Mouse (Mus musculus) lung, embryonic 14.5 days (tissue): ENCODE measurements around the gene Mmrn1. TPM values are rescaled to one million over a fixed set of nuclear protein-coding genes. Genes with fewer than 3 reads are reported as not detected.
A peak's percentile ranks its signal among the peaks of the same experiment; 100 is the strongest.
"Not testable (repeated sequence)": the region's sequence is repeated elsewhere in the genome, so short reads cannot be mapped to it uniquely, and the experiment has no call there.

Experiments used
- ATAC-seq: fragments of 200-750 bp; cut with Nextera tagmentation; 2 replicates; pipeline ENCODE4 v1.8.0; 2017; ENCODE audit warnings: mild to moderate bottlenecking, moderate TSS enrichment, moderate library complexity; ENCODE audit not compliant: insufficient read depth
- DNase-seq: peaks from one replicate; pipeline ENCODE4 v3.0.0-alpha.2; 2015
- H3K27ac ChIP-seq: fragments of 300-500 bp; sonication (generic); 2 replicates; pipeline ENCODE4 v1.5.1; 2014; ENCODE audit warnings: low read depth, mild to moderate bottlenecking, moderate library complexity
- H3K27me3 ChIP-seq: fragments of 300-500 bp; sonication (generic); 2 replicates; pipeline ENCODE4 v1.6.1; 2014; ENCODE audit warnings: low read length, control low read depth; ENCODE audit not compliant: insufficient read depth
- H3K36me3 ChIP-seq: fragments of 300-500 bp; sonication (generic); 2 replicates; pipeline ENCODE4 v1.6.1; 2014; ENCODE audit warnings: control low read depth; ENCODE audit not compliant: insufficient read depth
- H3K4me1 ChIP-seq: fragments of 300-500 bp; sonication (generic); 2 replicates; pipeline ENCODE4 v1.6.1; 2014; ENCODE audit warnings: antibody characterized with exemption, control low read depth; ENCODE audit not compliant: insufficient read depth
- H3K4me2 ChIP-seq: fragments of 300-500 bp; sonication (generic); 2 replicates; pipeline ENCODE4 v1.6.1; 2014; ENCODE audit warnings: mild to moderate bottlenecking
- H3K4me3 ChIP-seq: fragments of 300-500 bp; sonication (generic); 2 replicates; pipeline ENCODE4 v1.5.1; 2014; ENCODE audit warnings: low read depth, low read length
- H3K9ac ChIP-seq: fragments of 300-500 bp; sonication (generic); 2 replicates; pipeline ENCODE4 v1.6.1; 2014
- H3K9me3 ChIP-seq: fragments of 300-500 bp; sonication (generic); 2 replicates; pipeline ENCODE4 v1.6.1; 2016; ENCODE audit warnings: low read depth, low read length, control low read depth
- CTCF ChIP-seq: IDR thresholded peaks from 2 replicates; pipeline ENCODE4 v1.5.1; 2016; ENCODE audit warnings: antibody characterized with exemption, low read depth
- WGBS: fragments of 180-500 bp; shearing (Covaris S2); extraction: QIAGEN DNeasy Blood & Tissue Kit; methylation state at CpG from one replicate; pipeline ENCODE4 v1.1.7; 2014; 5-methylcytosine and 5-hydroxymethylcytosine counted together
- polyA plus RNA-seq: library from polyadenylated mRNA; unstranded; fragments of >200 nt; fragmentation: Nextera tagmentation; extraction: Ambion mirVana; gene quantifications from 2 replicates; pipeline ENCODE4 v1.2.1, GENCODE M21; 2014

Gene Mmrn1
- 41.3 and 46.0 TPM in 2 replicates for polyA plus RNA-seq

- not testable (repeated sequence) for DNase-seq, H3K4me3 ChIP-seq, H3K27me3 ChIP-seq, H3K4me2 ChIP-seq, H3K27ac ChIP-seq, H3K9ac ChIP-seq, H3K4me1 ChIP-seq, H3K36me3 ChIP-seq, H3K9me3 ChIP-seq, ATAC-seq
- 92% methylated on average over 20 of the region's 20 CpGs for WGBS
Measured at GRCm38 (mm10) chr6:60924676-60925075, at the start of gene Mmrn1. Mmrn1 (plus strand) TSS chr6:60924976.

GRCm38 (mm10) chr6:60880362-60880761 is 44.4 kb upstream of the Mmrn1 start:
- no peaks in the 10 kb centered on the region for H3K9me3 ChIP-seq
- H3K9ac ChIP-seq, result no peak overlapping the region
- H3K4me3 ChIP-seq, result no peak overlapping the region
- no peak overlapping the region for H3K27ac ChIP-seq
- ATAC-seq, result no peak
- H3K36me3 ChIP-seq, result no peaks in the 10 kb centered on the region
- TF ChIP-seq CTCF, result no peak
- WGBS, result 72% methylated on average over 7 of the region's 7 CpGs
- H3K4me1 ChIP-seq, result no peaks in the 10 kb centered on the region
- no peak overlapping the region for H3K4me2 ChIP-seq
- H3K27me3 ChIP-seq, result no peaks in the 10 kb centered on the region
- no peak for DNase-seq

- H3K4me3 ChIP-seq, result no peak overlapping the region
- no peaks in the 10 kb centered on the region for H3K9me3 ChIP-seq
- no peaks in the 10 kb centered on the region for H3K36me3 ChIP-seq
- WGBS, result 62% methylated on average over 2 of the region's 2 CpGs
- no peak for TF ChIP-seq CTCF
- H3K27ac ChIP-seq, result no peak overlapping the region
- no peak overlapping the region for H3K9ac ChIP-seq
- no peak for ATAC-seq
- H3K4me2 ChIP-seq, result no peak overlapping the region
- no peaks in the 10 kb centered on the region for H3K27me3 ChIP-seq
- H3K4me1 ChIP-seq, result no peaks in the 10 kb centered on the region
- DNase-seq, result no peak
Measured at GRCm38 (mm10) chr6:60881534-60881933, 43.2 kb upstream of the Mmrn1 start.

GRCm38 (mm10) chr6:60907272-60907671 is 17.5 kb upstream of the Mmrn1 start:
- no peak for TF ChIP-seq CTCF
- Histone ChIP-seq H3K27me3 (no peaks in the 10 kb centered on the region), H3K27ac (no peak overlapping the region), H3K9ac (no peak overlapping the region), H3K4me3 (no peak overlapping the region), H3K4me2 (no peak overlapping the region), H3K36me3 (no peaks in the 10 kb centered on the region), H3K4me1 (no peaks in the 10 kb centered on the region), H3K9me3 (no peaks in the 10 kb centered on the region)
- DNase-seq (no peak), ATAC-seq (no peak)
- WGBS, result 74% methylated on average over 2 of the region's 2 CpGs

- no peaks in the 10 kb centered on the region for H3K36me3 ChIP-seq
- no peaks in the 10 kb centered on the region for H3K9me3 ChIP-seq
- DNase-seq, result peak; percentile 65
- TF ChIP-seq CTCF, result peak; percentile 38
- no peaks in the 10 kb centered on the region for H3K27me3 ChIP-seq
- 0 out of 2 replicates have a peak, but pooled peaks have one; percentile 52 for ATAC-seq
- no peaks in the 10 kb centered on the region for H3K4me1 ChIP-seq
- no peak overlapping the region for H3K4me2 ChIP-seq
- H3K27ac ChIP-seq, result no peak overlapping the region
- no peak overlapping the region for H3K4me3 ChIP-seq
- no peak overlapping the region for H3K9ac ChIP-seq
Measured at GRCm38 (mm10) chr6:60931364-60931763, 6.6 kb downstream of the Mmrn1 start.

GRCm38 (mm10) chr6:60934835-60935234 is 10.1 kb downstream of the Mmrn1 start:
- no peak overlapping the region for H3K9ac ChIP-seq
- peak overlapping the region; percentile 13; the same call in 1 of the 2 replicates for H3K27ac ChIP-seq
- H3K36me3 ChIP-seq, result no peaks in the 10 kb centered on the region
- ATAC-seq (peak; percentile 41; the same call in 1 of the 2 replicates), DNase-seq (peak; percentile 52)
- H3K4me3 ChIP-seq, result no peak overlapping the region
- no peak overlapping the region for H3K4me2 ChIP-seq
- H3K27me3 ChIP-seq, result no peaks in the 10 kb centered on the region
- H3K9me3 ChIP-seq, result no peaks in the 10 kb centered on the region
- 32% methylated on average over 4 of the region's 4 CpGs for WGBS
- TF ChIP-seq CTCF, result no peak
- H3K4me1 ChIP-seq, result no peaks in the 10 kb centered on the region

- 41% methylated on average over 4 of the region's 4 CpGs for WGBS
- no peak overlapping the region for H3K9ac ChIP-seq
- DNase-seq (peak; percentile 5), ATAC-seq (peak; percentile 47)
- TF ChIP-seq CTCF, result no peak
- H3K27ac ChIP-seq, result peak overlapping the region; percentile 10; the same call in 1 of the 2 replicates
- no peak overlapping the region for H3K4me2 ChIP-seq
- no peaks in the 10 kb centered on the region for H3K27me3 ChIP-seq
- H3K36me3 ChIP-seq, result no peaks in the 10 kb centered on the region
- H3K9me3 ChIP-seq, result no peaks in the 10 kb centered on the region
- no peak overlapping the region for H3K4me3 ChIP-seq
- H3K4me1 ChIP-seq, result no peaks in the 10 kb centered on the region
Measured at GRCm38 (mm10) chr6:60935448-60936130, 10.8 kb downstream of the Mmrn1 start.
